In genomic region chr6:143169385-143169784, GRCm38 (mm10) we compare ENCODE assay signal across 8 mouse cellular contexts. TPM values are rescaled to one million over a fixed set of nuclear protein-coding genes. Genes with fewer than 3 reads are reported as not detected.
A peak's percentile ranks its signal among the peaks of the same experiment; 100 is the strongest.
DNase-seq lines count a peak whose midpoint lies in the region; ATAC-seq and TF ChIP-seq lines count a peak whose summit lies in the region.

No protein-coding gene starts in this region.

- no peak for TF ChIP-seq POLR2A in lung, adult 2 months (IDR thresholded peaks at IDR 0.05; ENCODE audit: borderline replicate concordance, extremely low read depth, low read depth, low read length)

- no peaks in the 10 kb centered on the region for H3K9me3 ChIP-seq in heart, embryonic 16.5 days (replicated peaks; ENCODE audit: control insufficient read depth, low read length)
- no peaks in the 10 kb centered on the region for H3K9me3 ChIP-seq in heart, embryonic 10.5 days
- H3K9me3 ChIP-seq in G1E (replicated peaks), result no peaks in the 10 kb centered on the region
- no peaks in the 10 kb centered on the region for H3K9me3 ChIP-seq in hindbrain, embryonic 15.5 days
- H3K9me3 ChIP-seq in midbrain, embryonic 12.5 days, result no peaks in the 10 kb centered on the region

- H3K27ac ChIP-seq in heart, embryonic 16.5 days (ENCODE audit: low read length), result 0 out of 2 replicates have a peak overlapping the region, but pooled peaks have one; percentile 21
- H3K27ac ChIP-seq in heart, embryonic 10.5 days, result no peak overlapping the region
- no peak overlapping the region for H3K27ac ChIP-seq in hindbrain, embryonic 15.5 days (replicated peaks)
- no peak overlapping the region for H3K27ac ChIP-seq in midbrain, embryonic 12.5 days (replicated peaks)

- no peak for ATAC-seq in heart, embryonic 16.5 days (replicated peaks; ENCODE audit: extremely low read depth, insufficient read depth, low FRiP score)
- no peak for ATAC-seq in G1E (ENCODE audit: extremely low read depth, insufficient number of reproducible peaks, low FRiP score, poor library complexity, severe bottlenecking)
- ATAC-seq in hindbrain, embryonic 15.5 days (ENCODE audit: low FRiP score, low read depth), result no peak
- ATAC-seq in midbrain, embryonic 12.5 days (ENCODE audit: low FRiP score, low read depth), result no peak

- intact Hi-C loops in left cerebral cortex, postnatal 36 days (cut with DNase I), result no loop called here

- H3K4me1 ChIP-seq in heart, embryonic 16.5 days (ENCODE audit: control insufficient read depth, insufficient read depth, low read length), result peaks cover 21% of the 10 kb centered on the region
- peaks cover 33% of the 10 kb centered on the region for H3K4me1 ChIP-seq in heart, embryonic 10.5 days
- H3K4me1 ChIP-seq in G1E (ENCODE audit: insufficient read depth, low read depth, low read length), result peaks cover 63% of the 10 kb centered on the region
- peaks cover 35% of the 10 kb centered on the region for H3K4me1 ChIP-seq in hindbrain, embryonic 15.5 days (replicated peaks)
- H3K4me1 ChIP-seq in midbrain, embryonic 12.5 days, result peaks cover 29% of the 10 kb centered on the region
- H3K4me1 ChIP-seq in lung, adult 2 months (ENCODE audit: control insufficient read depth, insufficient read depth, low read length), result peaks cover 6% of the 10 kb centered on the region; the same call in 1 of the 2 replicates

- H3K4me3 ChIP-seq in heart, embryonic 16.5 days (ENCODE audit: low read length), result peak overlapping the region; percentile 92; the same call in 1 of the 2 replicates
- no peak overlapping the region for H3K4me3 ChIP-seq in heart, embryonic 10.5 days
- peak overlapping the region; percentile 99; the same call in 1 of the 2 replicates for H3K4me3 ChIP-seq in G1E (ENCODE audit: low read depth, low read length)
- H3K4me3 ChIP-seq in hindbrain, embryonic 15.5 days, result peak overlapping the region; percentile 99; the same call in 1 of the 2 replicates
- H3K4me3 ChIP-seq in midbrain, embryonic 12.5 days, result no peak overlapping the region
- H3K4me3 ChIP-seq in lung, adult 2 months (replicated peaks; ENCODE audit: extremely low read depth, low read depth, low read length), result no peak overlapping the region

- H3K36me3 ChIP-seq in heart, embryonic 16.5 days (ENCODE audit: control insufficient read depth, insufficient read depth), result peaks cover 3% of the 10 kb centered on the region; the same call in 1 of the 2 replicates
- peaks cover 31% of the 10 kb centered on the region for H3K36me3 ChIP-seq in heart, embryonic 10.5 days
- peaks cover 51% of the 10 kb centered on the region for H3K36me3 ChIP-seq in G1E (replicated peaks)
- peaks cover 9% of the 10 kb centered on the region; the same call in 1 of the 2 replicates for H3K36me3 ChIP-seq in hindbrain, embryonic 15.5 days
- H3K36me3 ChIP-seq in midbrain, embryonic 12.5 days, result peaks cover 16% of the 10 kb centered on the region

- TF ChIP-seq CTCF in G1E (IDR thresholded peaks at IDR 0.05; ENCODE audit: low read depth, low read length), result no peak
- no peak for TF ChIP-seq CTCF in lung, adult 2 months (IDR thresholded peaks at IDR 0.05; ENCODE audit: insufficient read depth, low read length)

- peak overlapping the region; percentile 93 for H3K4me2 ChIP-seq in heart, embryonic 16.5 days (ENCODE audit: low read depth, low read length)
- peak overlapping the region; percentile 68 for H3K4me2 ChIP-seq in hindbrain, embryonic 15.5 days
- H3K4me2 ChIP-seq in midbrain, embryonic 12.5 days (replicated peaks), result peak overlapping the region; percentile 77

- H3K27me3 ChIP-seq in heart, embryonic 16.5 days (ENCODE audit: control insufficient read depth, insufficient read depth, low read length), result no peaks in the 10 kb centered on the region
- H3K27me3 ChIP-seq in heart, embryonic 10.5 days (ENCODE audit: insufficient read depth, poor library complexity, severe bottlenecking), result no peaks in the 10 kb centered on the region
- no peaks in the 10 kb centered on the region for H3K27me3 ChIP-seq in G1E (ENCODE audit: insufficient read depth, low read length)
- H3K27me3 ChIP-seq in hindbrain, embryonic 15.5 days, result no peaks in the 10 kb centered on the region
- H3K27me3 ChIP-seq in midbrain, embryonic 12.5 days, result peaks cover 10% of the 10 kb centered on the region

- no peak overlapping the region for H3K9ac ChIP-seq in heart, embryonic 16.5 days (ENCODE audit: low read length)
- peak overlapping the region; percentile 96; the same call in 1 of the 2 replicates for H3K9ac ChIP-seq in hindbrain, embryonic 15.5 days
- peak overlapping the region; percentile 7; the same call in 1 of the 2 replicates for H3K9ac ChIP-seq in midbrain, embryonic 12.5 days (replicated peaks)

- no peak for DNase-seq in heart, embryonic 10.5 days (ENCODE audit: low spot score)
- DNase-seq in G1E (ENCODE audit: low spot score), result no peak
- DNase-seq in MN1 (ENCODE audit: low spot score), result no peak
- DNase-seq in lung, adult 2 months, result no peak
- DNase-seq in left cerebral cortex, postnatal 36 days (ENCODE audit: low spot score in 2 of 2), result no peak

- WGBS in heart, embryonic 16.5 days, result 91% methylated on average over 4 of the region's 4 CpGs
- WGBS in heart, embryonic 10.5 days, result 87% methylated on average over 4 of the region's 4 CpGs
- WGBS in hindbrain, embryonic 15.5 days, result 79% methylated on average over 4 of the region's 4 CpGs
- WGBS in midbrain, embryonic 12.5 days, result 82% methylated on average over 4 of the region's 4 CpGs
- WGBS in lung, adult 2 months, result 80% methylated on average over 4 of the region's 4 CpGs

RNA-seq across cellular contexts. Expression of gene Etnk1, which starts 2.4 kb away (rescaled TPM):
- polyA plus RNA-seq in heart, embryonic 16.5 days (2015; fragmentation: Nextera tagmentation; extraction: Ambion mirVana), result 13.3 and 13.4 TPM in 2 replicates
- 16.2 and 18.1 TPM in 2 replicates for polyA plus RNA-seq in heart, embryonic 10.5 days (2016; fragmentation: Nextera tagmentation; extraction: Ambion mirVana)
- 199 and 208 TPM in 2 replicates for total RNA-seq in G1E (2014; fragmentation: Nextera tagmentation)
- 268 and 281 TPM in 2 replicates for total RNA-seq in G1E (2017)
- 28.4 and 46.1 TPM in 2 replicates for polyA plus RNA-seq in G1E (2012)
- polyA plus RNA-seq in hindbrain, embryonic 15.5 days (2015; fragmentation: Nextera tagmentation; extraction: Ambion mirVana), result 43.8 and 46.4 TPM in 2 replicates
- polyA plus RNA-seq in midbrain, embryonic 12.5 days (2016; fragmentation: Nextera tagmentation; extraction: Ambion mirVana), result 37.9 and 43.0 TPM in 2 replicates
- 25.9 and 38.7 TPM in 2 replicates for polyA plus RNA-seq in lung, adult 2 months (2012; rRNA removed)
- 100 to 1,000 TPM; 167 to 193 TPM for total RNA-seq in left cerebral cortex, postnatal 36 days (2021)

Comparison
In these comparisons a context has a peak if more than half of its experiments do, and no peak if none do; other contexts are left out.
1. H3K4me3 ChIP-seq: peak in heart, embryonic 16.5 days (single experiment), G1E (single experiment) and hindbrain, embryonic 15.5 days (single experiment); none in heart, embryonic 10.5 days (single experiment), midbrain, embryonic 12.5 days (single experiment) and lung, adult 2 months (single experiment).
2. Peak in every context shown above with its lines, with median percentiles within 50 percentile points of each other: H3K4me2 ChIP-seq.